Mouse (Mus musculus) megakaryocyte, embryonic 14.5 days (primary cell): ENCODE measurements around the gene Plcd1.

ENCODE experiments used
- FLI1 ChIP-seq: IDR thresholded peaks from 2 replicates; pipeline ENCODE4 v1.6.1; 2012; ENCODE audit warnings: low read length, inconsistent platforms, mixed read lengths
- GATA1 ChIP-seq: IDR thresholded peaks from 3 replicates; pipeline ENCODE4 v1.6.1; 2012; ENCODE audit warnings: mixed read lengths, low read length, inconsistent platforms, borderline replicate concordance

- TF ChIP-seq GATA1 = no peak
- no peak for TF ChIP-seq FLI1
These were observed 39.2 kb downstream of the Plcd1 start for GRCm38 (mm10) chr9:119053964-119054576.
